Mouse (Mus musculus) spleen, adult 2 months (tissue): Measurements from ENCODE around the gene Mfn1.

Experiments used
- CTCF ChIP-seq: fragments of 200-500 bp; IDR thresholded peaks from 2 replicates; pipeline ENCODE4 v1.5.1; 2011; ENCODE audit warnings: mild to moderate bottlenecking, inconsistent platforms; ENCODE audit not compliant: insufficient read depth, insufficient read length, insufficient replicate concordance; ENCODE audit errors: extremely low read depth
- POLR2A ChIP-seq: fragments of 200-500 bp; IDR thresholded peaks from 2 replicates; pipeline ENCODE4 v1.6.1; 2011; ENCODE audit warnings: low read depth, low read length, inconsistent platforms

DNA sequence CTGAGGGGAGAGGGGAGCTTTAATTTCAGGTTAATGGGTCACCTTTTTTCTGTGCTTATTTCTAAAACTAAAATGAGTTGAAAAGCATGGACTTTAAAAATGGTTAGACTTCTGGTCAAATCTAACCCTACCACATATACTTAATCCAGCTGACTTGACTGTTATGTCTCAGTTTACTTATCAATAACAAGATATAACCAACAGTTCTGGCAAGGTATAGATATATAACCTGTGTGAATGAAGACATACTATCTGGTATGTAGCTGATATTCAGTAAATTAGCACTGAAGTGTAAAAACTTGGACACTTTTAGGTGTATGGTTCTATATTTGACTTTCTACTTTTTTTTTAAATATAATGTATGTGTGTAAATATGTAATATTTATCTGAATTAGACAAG, 15.7 kb upstream of the Mfn1 start:
- no peak for TF ChIP-seq POLR2A
- no peak for TF ChIP-seq CTCF
